Mouse (Mus musculus): Measurements from ENCODE around the gene Cfdp1. TPM values are rescaled to one million over a fixed set of nuclear protein-coding genes. Genes with fewer than 3 reads are reported as not detected.
A peak's percentile ranks its signal among the peaks of the same experiment; 100 is the strongest.

Gene Cfdp1
- polyA plus RNA-seq, 1 experiment from 2014 or later: 48.9 TPM

GRCm38 (mm10) chr8:111736321-111736720 is 117.8 kb downstream of the Cfdp1 start:
- Histone ChIP-seq H3K27me3 (ENCODE audit: insufficient read depth, low read length) (peaks cover 15% of the 10 kb centered on the region), H3K9me3 (ENCODE audit: low read length) (no peaks in the 10 kb centered on the region), H3K4me2 (ENCODE audit: low read depth, low read length) (no peak overlapping the region), H3K27ac (ENCODE audit: low read depth) (0 out of 2 replicates have a peak overlapping the region, but pooled peaks have one; percentile 29), H3K36me3 (replicated peaks; ENCODE audit: insufficient read depth, low read length) (no peaks in the 10 kb centered on the region), H3K9ac (replicated peaks) (0 out of 2 replicates have a peak overlapping the region, but pooled peaks have one; percentile 11), H3K4me1 (ENCODE audit: insufficient read depth) (peaks cover 57% of the 10 kb centered on the region), H3K4me3 (ENCODE audit: low read depth, low read length) (no peak overlapping the region)
- no peak for ATAC-seq
- TF ChIP-seq CTCF (IDR thresholded peaks at IDR 0.05; ENCODE audit: low read depth) (no peak), EP300 (IDR thresholded peaks at IDR 0.05; ENCODE audit: low read depth) (no peak)
- 58% methylated on average over 7 of the region's 7 CpGs for WGBS (ENCODE audit: insufficient replicate concordance)
- no peak for DNase-seq

GRCm38 (mm10) chr8:111735791-111736190 is 118.3 kb downstream of the Cfdp1 start:
- Histone ChIP-seq H3K4me3 (ENCODE audit: low read depth, low read length) (no peak overlapping the region), H3K4me2 (ENCODE audit: low read depth, low read length) (no peak overlapping the region), H3K4me1 (ENCODE audit: insufficient read depth) (peaks cover 57% of the 10 kb centered on the region), H3K27me3 (ENCODE audit: insufficient read depth, low read length) (peaks cover 20% of the 10 kb centered on the region), H3K9me3 (ENCODE audit: low read length) (no peaks in the 10 kb centered on the region), H3K27ac (ENCODE audit: low read depth) (0 out of 2 replicates have a peak overlapping the region, but pooled peaks have one; percentile 29), H3K36me3 (replicated peaks; ENCODE audit: insufficient read depth, low read length) (no peaks in the 10 kb centered on the region), H3K9ac (replicated peaks) (0 out of 2 replicates have a peak overlapping the region, but pooled peaks have one; percentile 11)
- TF ChIP-seq CTCF (IDR thresholded peaks at IDR 0.05; ENCODE audit: low read depth) (no peak), EP300 (IDR thresholded peaks at IDR 0.05; ENCODE audit: low read depth) (no peak)
- ATAC-seq (no peak), DNase-seq (no peak)
- WGBS (ENCODE audit: insufficient replicate concordance): 58% methylated on average over 4 of the region's 4 CpGs

- Histone ChIP-seq H3K4me2 (ENCODE audit: low read depth, low read length) (no peak overlapping the region), H3K9ac (replicated peaks) (no peak overlapping the region), H3K9me3 (ENCODE audit: low read length) (no peaks in the 10 kb centered on the region), H3K27me3 (ENCODE audit: insufficient read depth, low read length) (peaks cover 25% of the 10 kb centered on the region), H3K4me1 (ENCODE audit: insufficient read depth) (peaks cover 57% of the 10 kb centered on the region), H3K36me3 (replicated peaks; ENCODE audit: insufficient read depth, low read length) (no peaks in the 10 kb centered on the region), H3K4me3 (ENCODE audit: low read depth, low read length) (no peak overlapping the region), H3K27ac (ENCODE audit: low read depth) (peak overlapping the region; percentile 19; the same call in 1 of the 2 replicates)
- peak; percentile 20 for DNase-seq
- ATAC-seq: no peak
- WGBS (ENCODE audit: insufficient replicate concordance): 40% methylated on average over 8 of the region's 8 CpGs
- TF ChIP-seq EP300 (IDR thresholded peaks at IDR 0.05; ENCODE audit: low read depth) (no peak), CTCF (IDR thresholded peaks at IDR 0.05; ENCODE audit: low read depth) (no peak)
Observed at GRCm38 (mm10) chr8:111735335-111735761, 118.7 kb downstream of the Cfdp1 start.

GRCm38 (mm10) chr8:111734244-111734960 is 119.7 kb downstream of the Cfdp1 start:
- Histone ChIP-seq H3K9ac (replicated peaks) (no peak overlapping the region), H3K4me1 (ENCODE audit: insufficient read depth) (peaks cover 56% of the 10 kb centered on the region), H3K4me3 (ENCODE audit: low read depth, low read length) (no peak overlapping the region), H3K27ac (ENCODE audit: low read depth) (peak overlapping the region; percentile 44; the same call in 1 of the 2 replicates), H3K9me3 (ENCODE audit: low read length) (no peaks in the 10 kb centered on the region), H3K4me2 (ENCODE audit: low read depth, low read length) (0 out of 2 replicates have a peak overlapping the region, but pooled peaks have one; percentile 0), H3K27me3 (ENCODE audit: insufficient read depth, low read length) (peaks cover 28% of the 10 kb centered on the region), H3K36me3 (replicated peaks; ENCODE audit: insufficient read depth, low read length) (no peaks in the 10 kb centered on the region)
- ATAC-seq (no peak), DNase-seq (peak; percentile 14)
- TF ChIP-seq CTCF (IDR thresholded peaks at IDR 0.05; ENCODE audit: low read depth) (no peak), EP300 (IDR thresholded peaks at IDR 0.05; ENCODE audit: low read depth) (no peak)
- WGBS (ENCODE audit: insufficient replicate concordance): 32% methylated on average over 6 of the region's 6 CpGs

- WGBS (ENCODE audit: insufficient replicate concordance): 27% methylated on average over 5 of the region's 5 CpGs
- TF ChIP-seq CTCF (IDR thresholded peaks at IDR 0.05; ENCODE audit: low read depth) (no peak), EP300 (IDR thresholded peaks at IDR 0.05; ENCODE audit: low read depth) (no peak)
- no peaks in the 10 kb centered on the region for H3K9me3 ChIP-seq (ENCODE audit: low read length)
- no peak overlapping the region for H3K4me2 ChIP-seq (ENCODE audit: low read depth, low read length)
- H3K4me3 ChIP-seq (ENCODE audit: low read depth, low read length): no peak overlapping the region
- DNase-seq: peak; percentile 19
- ATAC-seq: no peak
- H3K27ac ChIP-seq (ENCODE audit: low read depth): peak overlapping the region; percentile 78; the same call in 1 of the 2 replicates
- peaks cover 59% of the 10 kb centered on the region for H3K4me1 ChIP-seq (ENCODE audit: insufficient read depth)
- H3K9ac ChIP-seq (replicated peaks): no peak overlapping the region
- H3K27me3 ChIP-seq (ENCODE audit: insufficient read depth, low read length): peaks cover 28% of the 10 kb centered on the region
- H3K36me3 ChIP-seq (replicated peaks; ENCODE audit: insufficient read depth, low read length): no peaks in the 10 kb centered on the region
Observed at GRCm38 (mm10) chr8:111733581-111734243, 120.4 kb downstream of the Cfdp1 start.

Data from liver, postnatal 0 days (tissue).